Mouse (Mus musculus): ENCODE results near the gene Gm10778.

DNA sequence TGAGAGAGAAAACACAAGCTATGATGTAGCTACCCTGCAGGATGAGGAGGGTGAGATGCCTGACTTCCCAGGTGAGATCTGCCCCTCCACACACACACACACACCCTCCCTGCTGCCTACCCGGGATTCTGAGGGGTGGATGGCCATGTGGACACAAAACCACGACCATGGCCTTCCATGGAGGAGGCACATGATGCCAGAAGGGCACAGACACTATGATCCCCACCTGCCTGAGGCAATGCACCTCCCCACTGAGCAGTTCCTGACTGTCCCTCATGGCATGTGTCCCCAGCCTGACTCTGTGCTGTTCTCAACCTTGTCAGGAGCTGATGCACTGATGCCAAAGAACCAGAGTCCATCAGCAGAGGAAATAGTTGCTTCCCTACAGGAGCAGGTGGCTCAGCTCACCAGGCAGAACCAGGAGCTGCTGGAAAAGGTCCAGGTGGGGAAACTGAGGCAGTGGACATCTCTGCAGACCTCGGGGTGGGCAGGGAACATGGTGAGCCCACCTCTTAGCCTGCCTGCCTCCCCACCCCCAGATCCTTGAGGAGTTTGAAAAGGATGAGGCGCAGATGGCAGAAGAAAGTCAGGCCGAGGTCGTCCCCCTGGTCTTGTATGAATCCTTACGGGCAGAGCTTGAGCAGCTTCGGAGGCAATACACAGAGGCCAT lies 6.7 kb upstream of the Gm10778 start:
- TF ChIP-seq CTCF (IDR thresholded peaks at IDR 0.05; ENCODE audit: extremely low read depth, insufficient read length, insufficient replicate concordance, low read depth, low read length) (no peak), POLR2A (IDR thresholded peaks at IDR 0.05; ENCODE audit: low read depth, low read length) (no peak)
